Mouse (Mus musculus) midbrain, embryonic 16.5 days (tissue): ENCODE measurements around the gene Abcd3. TPM values are rescaled to one million over a fixed set of nuclear protein-coding genes. Genes with fewer than 3 reads are reported as not detected.

Source experiments
- ATAC-seq: fragments of 200-750 bp; cut with Nextera tagmentation; 2 replicates; pipeline ENCODE4 v1.8.0; 2017; ENCODE audit warnings: moderate TSS enrichment
- H3K27ac ChIP-seq: fragments of 300-500 bp; sonication (generic); 2 replicates; pipeline ENCODE4 v1.5.1; 2014; ENCODE audit warnings: mild to moderate bottlenecking, low read length, mixed read lengths
- H3K27me3 ChIP-seq: fragments of 300-500 bp; sonication (generic); 2 replicates; pipeline ENCODE4 v1.6.1; 2014; ENCODE audit warnings: low read depth, low read length, mixed read lengths; ENCODE audit not compliant: control insufficient read depth, insufficient read depth
- H3K36me3 ChIP-seq: fragments of 300-500 bp; sonication (generic); 2 replicates; pipeline ENCODE4 v1.6.1; 2014; ENCODE audit warnings: mild to moderate bottlenecking, low read length, moderate library complexity, mixed read lengths; ENCODE audit not compliant: control insufficient read depth, insufficient read depth
- H3K4me1 ChIP-seq: fragments of 300-500 bp; sonication (generic); 2 replicates; pipeline ENCODE4 v1.6.1; 2014; ENCODE audit warnings: mild to moderate bottlenecking, low read length, mixed read lengths; ENCODE audit not compliant: control insufficient read depth, insufficient read depth
- H3K4me2 ChIP-seq: fragments of 300-500 bp; sonication (generic); 2 replicates; pipeline ENCODE4 v1.6.1; 2014; ENCODE audit warnings: mild to moderate bottlenecking, low read length, mixed read lengths
- H3K4me3 ChIP-seq: fragments of 300-500 bp; sonication (generic); 2 replicates; pipeline ENCODE4 v1.5.1; 2014; ENCODE audit warnings: low read depth, mild to moderate bottlenecking, low read length, moderate library complexity, mixed read lengths
- H3K9ac ChIP-seq: fragments of 300-500 bp; sonication (generic); 2 replicates; pipeline ENCODE4 v1.6.1; 2014; ENCODE audit warnings: low read depth, low read length, mixed read lengths
- H3K9me3 ChIP-seq: fragments of 300-500 bp; sonication (generic); replicated peaks from 2 replicates; pipeline ENCODE4 v1.6.1; 2014; ENCODE audit warnings: mild to moderate bottlenecking, low read length, mixed read lengths; ENCODE audit not compliant: control insufficient read depth, poor library complexity, severe bottlenecking
- WGBS: fragments of 180-500 bp; shearing (Covaris S2); extraction: QIAGEN DNeasy Blood & Tissue Kit; methylation state at CpG from one replicate; pipeline ENCODE4 v1.1.7; 2014; 5-methylcytosine and 5-hydroxymethylcytosine counted together
- polyA plus RNA-seq: library from polyadenylated mRNA; unstranded; fragments of >200 nt; fragmentation: Nextera tagmentation; extraction: Ambion mirVana; gene quantifications from 2 replicates; pipeline ENCODE4 v1.2.1, GENCODE M21; 2015

Gene Abcd3
- polyA plus RNA-seq, 1 experiment from 2014 or later: 78.9 TPM

DNA sequence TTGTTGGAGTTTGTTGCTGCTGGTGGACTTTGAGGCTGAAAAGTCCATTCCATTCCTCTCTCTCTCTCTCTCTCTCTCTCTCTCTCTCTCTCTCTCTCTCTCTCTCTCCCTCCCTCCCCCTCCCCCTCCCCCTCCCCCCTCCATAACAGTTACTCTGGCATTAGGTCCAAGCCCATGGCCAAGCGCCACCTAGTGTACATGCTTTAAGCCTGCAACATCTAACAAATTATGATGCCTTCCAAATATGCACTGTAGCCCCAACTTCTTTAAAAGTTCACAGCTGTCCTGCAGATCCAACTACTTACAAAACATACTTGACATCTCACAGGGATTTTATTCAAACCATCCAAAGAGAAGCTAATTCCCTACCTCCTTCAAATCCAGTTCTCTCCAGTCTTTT lies 77.6 kb downstream of the Abcd3 start:
- WGBS: 40% methylated on average over 1 of the region's 1 CpGs

DNA sequence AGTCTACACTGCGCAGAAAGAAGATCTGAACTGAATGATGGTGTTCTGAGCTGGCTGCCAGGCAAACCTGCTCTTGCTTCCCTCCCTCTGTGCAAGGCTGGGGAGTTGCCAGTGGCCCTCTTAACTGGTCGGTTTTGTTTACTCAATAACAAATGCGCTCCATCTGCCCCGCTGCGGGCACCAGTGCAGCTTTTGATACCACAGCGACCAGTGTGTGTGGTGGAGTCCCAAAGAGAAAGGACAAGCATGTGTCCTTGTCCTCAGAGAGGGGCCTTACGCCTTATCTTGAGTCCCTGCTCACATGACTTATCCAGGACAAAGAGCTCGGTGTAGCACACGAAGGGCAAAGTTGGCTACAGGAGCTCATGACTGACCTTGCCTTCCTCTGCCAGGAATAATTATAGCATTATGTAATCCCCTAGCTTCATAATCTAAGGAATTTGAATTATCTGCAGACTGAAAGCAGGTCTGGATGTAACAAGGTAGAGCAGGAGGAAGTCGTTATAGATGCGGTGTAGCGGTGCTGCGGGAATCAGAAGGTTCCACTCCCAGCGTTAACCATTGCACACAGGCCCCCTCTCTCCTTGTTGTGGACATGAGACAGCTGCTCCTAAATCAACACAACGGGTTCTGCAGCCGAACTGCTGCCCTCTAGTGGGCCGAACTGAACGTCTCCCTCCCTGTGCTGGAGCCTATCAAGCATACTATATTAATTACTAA lies 78.9 kb downstream of the Abcd3 start:
- H3K4me1 ChIP-seq: no peaks in the 10 kb centered on the region
- peak; percentile 94 for ATAC-seq
- peaks cover 6% of the 10 kb centered on the region for H3K36me3 ChIP-seq
- 27% methylated on average over 18 of the region's 18 CpGs for WGBS
- H3K9ac ChIP-seq: no peak overlapping the region
- no peaks in the 10 kb centered on the region for H3K27me3 ChIP-seq
- H3K27ac ChIP-seq: peak overlapping the region; percentile 1; the same call in 1 of the 2 replicates
- no peaks in the 10 kb centered on the region for H3K9me3 ChIP-seq
- H3K4me3 ChIP-seq: no peak overlapping the region
- H3K4me2 ChIP-seq: no peak overlapping the region; the same call in 1 of the 2 replicates

More for the DNA sequence above, 77.6 kb downstream of the Abcd3 start:
- no peaks in the 10 kb centered on the region for H3K9me3 ChIP-seq
- no peaks in the 10 kb centered on the region for H3K27me3 ChIP-seq
- H3K27ac ChIP-seq: no peak overlapping the region
- no peak overlapping the region for H3K9ac ChIP-seq
- H3K4me1 ChIP-seq: no peaks in the 10 kb centered on the region
- H3K36me3 ChIP-seq: peaks cover 6% of the 10 kb centered on the region
- H3K4me3 ChIP-seq: no peak overlapping the region
- ATAC-seq: no peak
- no peak overlapping the region for H3K4me2 ChIP-seq

DNA sequence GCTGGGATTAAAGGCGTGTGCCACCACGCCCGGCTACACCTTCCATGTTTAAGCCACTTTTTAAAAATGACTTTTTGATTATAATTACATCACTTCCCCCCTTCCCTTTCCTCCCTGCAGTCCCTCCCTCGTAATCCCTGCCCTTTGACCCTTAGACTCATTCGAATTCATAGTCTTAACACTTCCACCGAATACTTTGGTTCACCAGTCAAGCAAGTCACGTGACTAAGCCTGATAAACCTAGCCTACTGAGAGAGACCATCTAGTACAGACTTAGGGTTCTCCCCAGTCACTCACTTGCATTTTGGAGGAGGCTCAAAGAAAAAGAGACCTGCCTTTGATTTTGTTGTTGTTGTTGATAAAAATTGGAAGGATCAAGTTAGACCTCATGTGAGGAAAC lies 79.6 kb downstream of the Abcd3 start:
- ATAC-seq: no peak
- H3K4me1 ChIP-seq: no peaks in the 10 kb centered on the region
- 69% methylated on average over 7 of the region's 7 CpGs for WGBS
- H3K27me3 ChIP-seq: no peaks in the 10 kb centered on the region
- H3K9ac ChIP-seq: no peak overlapping the region
- H3K4me3 ChIP-seq: no peak overlapping the region
- H3K9me3 ChIP-seq: no peaks in the 10 kb centered on the region
- H3K36me3 ChIP-seq: peaks cover 6% of the 10 kb centered on the region
- H3K27ac ChIP-seq: no peak overlapping the region
- no peak overlapping the region for H3K4me2 ChIP-seq

DNA sequence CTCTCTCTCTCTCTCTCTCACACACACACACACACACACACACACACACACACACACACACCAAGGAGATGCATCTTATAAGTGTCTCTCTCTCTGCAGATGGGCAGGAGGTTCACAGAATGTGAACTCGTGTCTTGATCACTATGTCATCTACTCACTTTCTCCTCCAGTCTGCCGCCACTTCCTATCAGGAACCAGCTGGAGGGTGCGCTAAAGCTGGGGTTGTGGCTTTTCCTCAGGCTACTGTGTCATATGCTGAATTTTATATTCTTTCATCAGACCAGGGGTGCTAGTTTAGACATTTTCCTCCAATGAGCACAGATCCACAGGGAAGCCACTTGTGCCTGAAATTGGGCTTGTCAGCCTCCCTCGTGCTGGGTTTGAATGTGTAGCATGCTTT lies 85.4 kb downstream of the Abcd3 start:
- Histone ChIP-seq H3K27ac (no peak overlapping the region), H3K9me3 (no peaks in the 10 kb centered on the region), H3K9ac (no peak overlapping the region), H3K36me3 (peaks cover 9% of the 10 kb centered on the region), H3K4me1 (peaks cover 7% of the 10 kb centered on the region; the same call in 1 of the 2 replicates), H3K27me3 (no peaks in the 10 kb centered on the region), H3K4me2 (no peak overlapping the region), H3K4me3 (no peak overlapping the region)
- ATAC-seq: no peak
- WGBS: 77% methylated on average over 4 of the region's 4 CpGs

DNA sequence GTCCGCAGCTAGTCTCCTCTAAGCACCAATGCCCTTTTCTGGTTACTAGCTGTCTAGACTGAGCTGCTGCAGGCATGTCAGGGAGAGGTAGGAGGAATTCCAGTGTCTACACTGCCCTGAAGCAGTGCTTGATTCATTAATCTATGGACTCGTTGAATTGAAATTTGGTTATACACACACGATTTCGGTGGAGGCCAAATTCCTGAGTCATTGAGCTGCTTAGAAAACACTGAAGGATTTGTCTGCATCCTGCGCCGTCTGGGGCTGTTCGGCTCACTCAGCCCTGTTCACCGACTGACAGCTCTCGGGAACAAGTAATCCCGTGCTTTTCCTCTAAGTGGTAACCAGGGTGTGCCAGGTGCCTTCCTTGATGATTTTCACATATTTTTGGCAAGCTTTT lies 89.5 kb downstream of the Abcd3 start:
- Histone ChIP-seq H3K4me3 (no peak overlapping the region), H3K4me2 (peak overlapping the region; percentile 89), H3K27me3 (0 out of 2 replicates have a peak, but pooled peaks cover 2% of the 10 kb centered on the region), H3K27ac (no peak overlapping the region), H3K36me3 (peaks cover 4% of the 10 kb centered on the region; the same call in 1 of the 2 replicates), H3K9me3 (no peaks in the 10 kb centered on the region), H3K4me1 (peaks cover 19% of the 10 kb centered on the region), H3K9ac (no peak overlapping the region)
- WGBS: 70% methylated on average over 10 of the region's 10 CpGs
- no peak for ATAC-seq

DNA sequence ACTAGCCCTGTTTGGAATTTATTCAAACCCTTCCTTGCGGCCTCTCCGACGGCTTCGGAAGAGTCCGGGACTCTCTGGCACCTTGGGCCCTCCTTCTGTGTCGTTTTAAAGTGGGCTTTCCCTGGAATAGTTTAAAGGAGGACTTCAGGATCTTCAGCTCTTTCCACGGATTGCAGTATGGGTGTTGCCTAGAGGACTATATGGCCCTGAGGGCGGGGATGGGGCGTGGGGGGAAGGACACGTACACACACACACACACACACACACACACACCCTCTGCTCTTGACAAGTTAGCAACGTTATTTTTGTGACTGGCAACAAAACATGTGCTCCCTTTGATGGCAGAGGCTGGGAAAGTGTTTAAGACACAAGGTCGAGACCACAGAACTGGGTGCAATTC lies 90.5 kb downstream of the Abcd3 start:
- H3K4me1 ChIP-seq: peaks cover 19% of the 10 kb centered on the region
- peak overlapping the region; percentile 89 for H3K4me2 ChIP-seq
- WGBS: 36% methylated on average over 12 of the region's 12 CpGs
- peaks cover 2% of the 10 kb centered on the region; the same call in 1 of the 2 replicates for H3K36me3 ChIP-seq
- ATAC-seq: no peak
- H3K27ac ChIP-seq: no peak overlapping the region
- peak overlapping the region; percentile 81; the same call in 1 of the 2 replicates for H3K9ac ChIP-seq
- 0 out of 2 replicates have a peak, but pooled peaks cover 2% of the 10 kb centered on the region for H3K27me3 ChIP-seq
- H3K9me3 ChIP-seq: no peaks in the 10 kb centered on the region
- peak overlapping the region; percentile 76 for H3K4me3 ChIP-seq

DNA sequence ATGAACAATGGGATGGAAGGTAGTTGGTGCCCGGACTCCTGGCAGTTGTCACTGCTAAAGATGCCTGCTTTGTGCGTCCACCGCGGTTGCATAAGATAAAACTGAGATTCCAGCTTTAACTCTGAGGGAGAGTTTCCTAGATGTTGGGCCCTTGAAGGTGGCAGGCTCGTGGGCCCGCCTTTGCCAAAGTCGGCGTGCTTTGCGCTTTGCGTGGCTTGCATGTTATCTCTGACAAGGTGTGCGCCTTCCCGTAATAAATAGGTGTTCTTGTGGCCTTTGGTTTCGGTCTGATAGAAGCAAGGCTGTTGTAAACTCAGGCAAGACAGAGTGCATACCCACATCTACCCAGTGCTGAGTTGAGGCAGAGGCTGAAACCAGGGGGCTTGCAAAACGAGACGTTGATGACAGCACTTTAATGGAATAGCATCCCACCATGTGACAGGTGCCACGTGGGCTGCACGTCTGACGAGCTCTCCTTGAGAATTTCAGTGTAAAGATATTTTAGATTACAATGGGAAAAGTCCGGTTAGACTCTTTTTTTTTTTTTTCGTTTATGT lies 91.1 kb downstream of the Abcd3 start:
- H3K27me3 ChIP-seq: 0 out of 2 replicates have a peak, but pooled peaks cover 2% of the 10 kb centered on the region
- H3K36me3 ChIP-seq: no peaks in the 10 kb centered on the region
- 4% methylated on average over 20 of the region's 20 CpGs for WGBS
- H3K4me2 ChIP-seq: peak overlapping the region; percentile 89
- H3K9ac ChIP-seq: peak overlapping the region; percentile 81
- peaks cover 19% of the 10 kb centered on the region for H3K4me1 ChIP-seq
- peak overlapping the region; percentile 76 for H3K4me3 ChIP-seq
- H3K9me3 ChIP-seq: no peaks in the 10 kb centered on the region
- H3K27ac ChIP-seq: peak overlapping the region; percentile 77
- ATAC-seq: peak; percentile 76

DNA sequence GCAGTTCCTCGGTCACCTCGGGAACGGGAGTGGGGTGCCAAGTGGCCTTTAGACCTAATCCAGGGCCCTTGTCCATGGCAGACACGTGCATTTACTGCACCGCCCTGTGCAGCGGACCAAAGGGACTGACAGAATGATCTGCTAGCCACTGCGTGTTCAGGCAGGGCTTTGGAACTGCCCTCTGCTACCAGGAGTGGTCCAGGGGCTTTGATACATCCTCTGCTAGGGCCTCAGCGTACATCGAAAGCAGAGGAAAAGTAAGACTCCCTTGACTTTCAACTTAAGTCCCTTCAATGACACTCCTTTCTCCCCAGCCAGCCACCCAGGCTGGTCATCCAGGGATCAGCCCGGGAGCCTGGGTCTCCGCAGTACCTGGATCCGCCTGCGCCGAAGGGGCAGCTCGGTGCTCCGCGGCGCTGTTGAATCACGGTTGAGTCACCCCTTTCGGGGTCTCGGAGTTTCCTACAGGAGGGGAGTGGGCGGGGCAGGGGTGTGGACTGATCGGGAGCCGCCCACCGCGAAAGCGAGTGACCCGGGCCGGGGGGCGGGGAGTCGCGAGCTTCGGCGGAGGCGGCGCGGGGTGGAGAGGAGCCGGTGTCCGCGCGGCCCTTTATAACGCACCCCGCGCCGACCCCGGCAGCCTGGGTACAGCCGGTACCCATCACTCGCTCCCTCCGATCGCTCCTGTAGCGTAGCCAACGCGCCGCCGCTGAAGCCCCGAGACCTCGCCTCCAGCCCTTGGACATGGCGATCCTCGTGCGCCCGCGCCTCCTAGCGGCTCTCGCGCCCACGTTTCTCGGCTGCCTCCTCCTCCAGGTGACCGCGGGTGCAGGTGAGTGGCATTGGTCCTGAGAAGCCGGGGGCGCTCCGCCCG lies 91.9 kb downstream of the Abcd3 start, which contains the start of gene F3:
Gene F3, plus strand, starts transcription at position 567 of the 874 bp plus-strand sequence.
- 0 out of 2 replicates have a peak, but pooled peaks cover 2% of the 10 kb centered on the region for H3K27me3 ChIP-seq

More for the DNA sequence above, 91.9 kb downstream of the Abcd3 start, which contains the start of gene F3:
- Histone ChIP-seq H3K4me1 (peaks cover 19% of the 10 kb centered on the region), H3K4me2 (peak within 1 kb of the TSS; percentile 89), H3K36me3 (no peaks in the 10 kb centered on the region), H3K4me3 (peak within 1 kb of the TSS; percentile 76), H3K9me3 (no peaks in the 10 kb centered on the region), H3K27ac (peak within 1 kb of the TSS; percentile 77), H3K9ac (peak within 1 kb of the TSS; percentile 81)
- WGBS: under 1% methylated on average over 73 of the region's 73 CpGs
- peak; percentile 89 for ATAC-seq
